Mouse (Mus musculus): ENCODE results near the gene Hhex. TPM values are rescaled to one million over a fixed set of nuclear protein-coding genes. Genes with fewer than 3 reads are reported as not detected.

The Hhex gene
- total RNA-seq, 2 experiments from 2014 or later: 2.2 to 3.4 TPM

Other genes starting within 250 kb of the Hhex start
- gene March5, start 227.3 kb upstream of the Hhex start, total RNA-seq (2021): 10 to 100 TPM; 89.1 to 94.1 TPM
- gene Cpeb3, start 226.2 kb upstream of the Hhex start, total RNA-seq (2021): 10 to 100 TPM; 68.8 to 69.3 TPM
- gene Ide, start 97.0 kb upstream of the Hhex start, total RNA-seq (2021): 10 to 100 TPM; 48.3 to 77.1 TPM
- gene Kif11, start 58.4 kb upstream of the Hhex start, total RNA-seq (2021): 1 to 10 TPM; 1.3 to 1.7 TPM
- 10 to 100 TPM; 44.8 to 48.8 TPM for gene Exoc6, start 115.6 kb downstream of the Hhex start, total RNA-seq (2021)

Data from left cerebral cortex, postnatal 14 days (tissue).